Mouse (Mus musculus): Measurements from ENCODE around the gene Nova1. TPM values are rescaled to one million over a fixed set of nuclear protein-coding genes. Genes with fewer than 3 reads are reported as not detected.

The Nova1 gene
- 0.96 and 0.97 TPM in 2 replicates for polyA plus RNA-seq (2012; rRNA removed)

DNA sequence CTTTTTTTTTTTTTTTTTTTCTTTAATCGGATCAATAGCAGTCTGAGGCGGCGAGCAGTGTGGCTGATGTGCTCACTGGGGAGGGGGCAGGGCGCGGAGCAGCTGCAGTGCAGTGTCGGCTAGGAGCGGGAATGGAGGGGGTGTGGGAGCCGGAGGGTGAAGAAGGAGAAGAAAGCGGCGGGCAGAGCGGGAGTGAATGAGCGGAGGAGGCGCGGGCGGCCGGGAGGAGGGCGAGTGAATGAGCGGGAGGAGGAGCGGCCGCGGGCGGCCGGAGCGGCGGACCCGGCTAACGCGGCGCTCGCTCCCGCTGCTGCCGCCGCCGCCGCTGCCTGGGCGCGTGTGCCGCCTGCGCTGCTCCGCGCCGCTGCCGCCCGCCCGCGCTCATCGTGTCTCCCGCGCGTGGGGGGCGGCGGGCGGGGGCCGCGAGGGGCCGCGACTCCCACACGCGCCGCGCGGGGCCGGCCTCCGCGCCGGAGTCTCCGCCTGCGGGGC, at the start of gene Nova1:
Gene Nova1, minus strand, starts transcription at position 74 of the 492 bp plus-strand sequence.
- peak; percentile 25 for DNase-seq (ENCODE audit: low spot score)

DNA sequence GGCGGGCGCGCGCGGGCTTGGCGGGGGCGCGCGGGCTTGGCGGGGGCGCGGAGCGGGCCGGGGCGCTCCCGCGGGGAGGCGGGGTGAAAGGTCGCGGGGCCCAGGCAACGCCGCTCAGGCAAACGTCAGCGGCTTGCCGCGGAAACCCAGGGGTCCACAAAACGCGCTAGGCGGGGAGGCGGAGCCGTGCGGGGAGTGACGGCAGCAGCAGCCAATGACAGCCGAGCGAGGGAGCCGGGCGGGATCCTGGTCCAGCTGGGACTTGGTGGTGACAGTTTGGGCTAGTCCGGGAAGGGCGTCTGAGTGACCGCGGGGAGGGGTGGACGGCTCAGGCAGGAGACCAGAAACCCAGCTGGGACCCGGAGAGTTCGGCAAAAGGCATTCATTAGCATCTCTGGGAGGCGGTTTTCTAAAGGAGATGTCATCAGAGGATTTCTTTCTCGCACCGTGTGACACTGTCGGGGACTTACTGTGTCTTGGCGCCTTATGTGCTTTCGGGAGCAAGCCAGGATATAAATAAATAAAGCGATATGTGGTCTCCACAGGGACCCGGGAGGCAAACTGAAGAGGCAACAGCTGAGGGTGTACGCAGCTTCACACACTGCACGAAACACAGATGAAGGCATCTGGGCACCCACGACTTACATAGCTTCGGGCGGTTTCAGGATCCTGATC, 756 bp upstream of the Nova1 start:
- DNase-seq (ENCODE audit: low spot score): peak; percentile 83

DNA sequence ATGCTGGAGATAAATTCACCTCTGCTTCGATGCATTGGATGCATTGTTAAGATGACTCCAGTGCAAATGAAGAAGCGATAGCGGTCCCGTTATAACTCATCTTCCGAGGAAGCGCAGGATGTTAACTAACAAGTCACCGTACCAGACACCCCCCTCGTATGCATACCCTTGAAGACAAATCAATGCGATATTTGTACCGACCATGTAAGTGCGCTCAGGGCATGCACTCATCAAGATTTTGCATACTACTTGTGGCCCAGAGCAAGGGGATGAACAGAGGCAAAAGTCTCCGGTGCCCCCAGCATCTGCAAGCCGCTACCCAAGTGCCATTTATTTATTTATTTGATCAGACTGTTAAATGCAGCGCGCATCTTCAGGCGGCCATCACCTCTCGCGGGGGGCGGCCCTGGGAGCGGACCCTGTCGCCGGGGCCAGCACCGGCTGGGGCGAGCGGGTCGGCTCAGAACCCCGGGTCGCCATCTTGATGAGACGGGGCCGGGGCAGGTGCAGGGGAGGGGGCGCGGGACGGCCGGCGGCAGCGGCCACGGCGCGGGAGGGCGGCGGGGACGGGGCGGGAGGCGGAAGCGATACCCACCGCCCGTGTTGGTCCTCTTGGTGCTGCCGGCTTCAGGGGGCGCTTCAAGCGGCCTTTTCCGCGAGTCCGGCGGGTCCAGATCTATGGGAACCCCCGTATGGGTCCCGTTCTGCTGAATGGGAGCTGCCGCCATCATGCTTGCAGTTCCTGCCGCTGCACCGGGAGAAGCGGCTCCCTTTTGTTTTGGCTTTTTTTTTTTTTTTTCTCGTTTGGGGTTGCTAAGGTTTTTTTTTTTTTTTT, 491 bp downstream of the Nova1 start:
- peak; percentile 22 for DNase-seq (ENCODE audit: low spot score)

DNA sequence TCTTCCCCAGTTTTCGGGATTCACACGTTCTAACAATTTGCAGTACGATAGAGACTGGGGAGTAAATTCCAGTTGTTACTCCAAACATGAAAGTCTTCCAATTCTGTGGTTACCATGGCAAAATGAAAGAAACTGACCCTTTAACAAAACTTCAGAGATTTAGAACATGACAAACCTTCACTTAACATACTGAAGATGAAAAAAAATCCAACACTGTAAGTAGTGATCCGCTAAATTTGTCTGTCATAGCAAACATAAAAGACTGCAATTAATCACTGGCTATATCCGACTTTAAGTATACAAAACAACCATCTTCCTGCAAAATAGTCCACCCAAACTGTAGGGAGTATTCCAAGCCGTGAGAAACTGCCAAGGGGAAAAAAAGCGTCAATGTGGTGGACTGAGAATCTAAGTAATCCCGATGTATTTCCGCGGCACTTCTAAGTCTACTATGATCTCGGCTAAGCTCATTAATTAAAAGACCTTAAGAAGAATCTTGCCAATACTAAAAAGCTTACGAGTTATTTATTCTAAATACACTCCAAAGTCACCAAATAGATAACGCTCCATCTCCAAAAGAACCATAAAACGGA, 1.4 kb downstream of the Nova1 start:
- DNase-seq (ENCODE audit: low spot score): no peak

DNA sequence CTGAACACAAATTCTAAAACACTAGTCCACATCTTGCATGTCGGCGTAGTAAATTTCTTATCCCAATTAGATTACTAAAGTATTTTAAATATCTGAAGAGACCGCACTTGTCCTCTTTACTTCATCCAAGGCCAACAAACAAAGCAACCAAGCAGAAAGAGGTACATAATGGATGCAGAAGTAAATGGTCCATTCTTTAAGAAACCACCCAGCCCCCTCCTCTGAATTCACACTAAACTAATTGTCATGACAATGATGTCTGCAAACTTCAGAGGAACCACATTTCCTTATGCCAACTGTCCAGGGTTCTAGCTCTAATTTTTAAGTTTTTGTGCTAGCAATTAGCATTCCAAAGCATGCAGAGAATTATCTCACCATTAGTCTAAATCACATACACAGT, 2.4 kb downstream of the Nova1 start:
- DNase-seq (ENCODE audit: low spot score): no peak

DNA sequence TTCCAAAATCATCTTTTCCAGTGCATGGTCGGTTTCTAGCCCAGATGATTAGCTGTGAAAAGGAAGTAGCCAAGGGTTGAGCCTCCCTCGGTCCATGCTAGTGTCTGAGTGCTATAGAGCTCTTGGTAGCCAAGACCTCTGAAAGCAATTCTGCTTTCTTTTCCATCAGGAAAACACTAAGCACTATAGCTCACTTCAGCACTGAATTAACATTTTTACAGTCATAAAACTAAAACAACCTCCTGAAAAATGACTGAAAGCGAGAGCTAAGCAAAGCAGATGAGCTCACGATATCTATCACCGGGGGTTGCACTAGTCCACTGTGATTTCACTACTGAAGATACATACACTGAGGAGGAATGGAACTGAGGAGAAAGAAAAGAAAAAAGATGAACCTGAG, 3.0 kb downstream of the Nova1 start:
- DNase-seq (ENCODE audit: low spot score): no peak

DNA sequence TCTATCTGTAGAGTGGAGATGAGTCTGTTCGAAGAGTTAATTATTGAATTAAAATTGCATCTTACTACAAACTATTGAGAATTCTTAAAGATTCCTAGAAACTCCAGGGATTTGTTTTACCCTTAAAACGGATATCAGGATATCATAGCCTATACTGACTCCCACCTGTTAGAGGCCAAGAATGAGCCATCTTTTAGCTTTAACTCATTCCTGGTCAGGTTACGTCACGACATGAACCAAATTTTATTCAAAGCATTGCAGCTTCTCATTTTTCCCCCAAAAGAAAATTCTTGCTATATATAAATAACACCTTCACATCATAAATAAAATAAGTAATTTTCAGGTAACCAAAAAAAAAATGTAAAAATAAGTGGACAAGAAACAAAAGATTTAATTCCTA, 3.9 kb downstream of the Nova1 start:
- DNase-seq (ENCODE audit: low spot score): no peak

DNA sequence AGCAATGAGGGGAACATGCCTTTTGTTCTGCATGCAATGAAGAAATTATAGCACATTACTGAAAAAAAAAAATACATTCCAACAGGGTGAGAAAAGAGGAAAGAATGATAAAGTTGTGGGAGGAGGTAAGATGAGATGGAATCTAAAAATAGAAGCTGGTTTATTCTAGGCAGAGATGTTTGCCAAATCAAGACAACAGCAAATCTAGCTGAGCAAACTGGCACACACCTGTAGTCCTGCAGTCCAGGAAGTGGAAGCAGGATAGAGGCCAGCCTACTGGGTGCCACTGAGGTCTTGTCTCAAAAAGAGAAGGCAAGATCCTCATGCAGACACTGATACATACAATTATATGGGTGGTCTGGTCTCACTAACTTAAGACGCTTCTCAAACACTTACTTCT, 17.4 kb downstream of the Nova1 start:
- DNase-seq (ENCODE audit: low spot score): no peak

DNA sequence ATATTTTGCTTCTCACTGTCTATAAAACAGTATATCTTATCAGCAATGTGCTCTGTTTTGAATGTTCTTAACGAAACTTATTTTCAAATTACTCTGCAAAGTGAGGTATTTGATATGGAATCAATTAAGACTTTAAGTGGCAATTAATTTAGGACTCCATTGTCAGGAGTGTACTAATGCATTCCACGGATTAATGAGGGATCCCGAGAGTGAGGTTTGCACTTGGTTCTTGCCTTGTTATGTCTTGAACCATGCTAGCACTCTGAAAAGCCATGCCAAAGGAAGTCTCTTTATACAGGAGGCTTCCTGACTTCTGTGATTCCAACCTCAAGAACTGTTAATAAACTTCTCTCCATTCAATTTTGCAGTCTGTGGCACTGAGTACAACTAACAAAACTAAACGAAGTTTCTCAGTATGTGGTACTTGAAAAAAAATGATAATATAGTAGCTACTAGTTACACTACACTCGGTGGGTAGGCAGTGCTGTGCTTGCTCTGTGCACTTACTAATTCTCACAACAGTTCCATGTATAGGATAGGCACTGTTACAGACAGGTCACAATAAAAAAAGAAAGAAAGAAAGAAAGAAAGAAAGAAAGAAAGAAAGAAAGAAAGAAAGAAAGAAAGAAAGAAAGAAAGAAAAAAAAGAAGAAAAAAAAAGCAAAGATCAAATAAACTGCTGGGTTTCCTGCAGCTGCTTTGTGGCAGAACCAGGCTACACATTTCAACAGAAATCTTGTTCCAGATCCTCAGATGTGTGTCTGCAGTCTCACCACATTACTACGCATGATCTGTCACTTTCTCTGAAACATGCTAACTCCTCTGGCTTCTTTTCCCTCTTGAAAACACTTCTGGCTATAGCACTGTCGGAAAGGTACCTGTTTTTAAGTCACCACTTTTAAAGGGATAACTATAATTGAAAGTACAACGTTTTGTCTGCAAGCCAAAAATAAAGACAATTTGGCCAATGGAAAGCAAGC, 36.1 kb downstream of the Nova1 start:
- no peak for DNase-seq (ENCODE audit: low spot score)

DNA sequence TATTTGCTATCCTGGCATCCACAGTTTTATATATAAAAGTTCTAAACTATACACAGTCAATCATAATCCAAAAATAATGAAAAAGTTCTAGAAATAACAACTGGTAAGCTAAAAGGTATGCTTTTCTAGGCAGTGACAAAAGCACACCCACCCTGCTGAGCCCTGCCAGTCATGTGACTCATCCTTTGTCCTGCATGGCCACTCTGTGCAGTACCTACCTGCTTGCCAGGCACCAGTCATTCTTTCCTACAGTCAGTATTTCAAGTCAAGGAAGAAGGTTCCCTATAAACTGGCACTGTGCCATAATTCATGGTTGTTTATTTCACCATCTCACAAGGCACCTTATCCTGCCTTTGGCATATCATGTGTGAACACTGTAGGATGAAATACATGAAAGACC, 37.2 kb downstream of the Nova1 start:
- no peak for DNase-seq (ENCODE audit: low spot score)

DNA sequence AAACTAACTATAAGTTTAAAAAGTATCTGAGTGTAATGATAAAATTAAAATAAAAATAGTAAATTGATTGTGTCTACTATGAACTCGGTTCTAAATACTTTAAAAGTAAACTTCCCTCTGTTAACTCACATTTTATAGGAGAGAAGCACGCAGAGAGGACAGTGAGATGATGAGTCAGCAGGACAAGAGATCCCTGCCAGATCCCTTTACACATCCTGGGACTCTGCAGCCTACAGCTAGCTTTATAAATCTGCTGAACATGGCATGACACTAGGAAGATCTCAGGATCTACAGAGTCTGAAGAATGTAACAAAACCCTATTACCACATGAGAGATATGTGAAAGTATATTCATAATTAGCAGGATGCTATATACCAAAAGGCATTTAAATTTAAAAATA, 37.7 kb downstream of the Nova1 start:
- no peak for DNase-seq (ENCODE audit: low spot score)

DNA sequence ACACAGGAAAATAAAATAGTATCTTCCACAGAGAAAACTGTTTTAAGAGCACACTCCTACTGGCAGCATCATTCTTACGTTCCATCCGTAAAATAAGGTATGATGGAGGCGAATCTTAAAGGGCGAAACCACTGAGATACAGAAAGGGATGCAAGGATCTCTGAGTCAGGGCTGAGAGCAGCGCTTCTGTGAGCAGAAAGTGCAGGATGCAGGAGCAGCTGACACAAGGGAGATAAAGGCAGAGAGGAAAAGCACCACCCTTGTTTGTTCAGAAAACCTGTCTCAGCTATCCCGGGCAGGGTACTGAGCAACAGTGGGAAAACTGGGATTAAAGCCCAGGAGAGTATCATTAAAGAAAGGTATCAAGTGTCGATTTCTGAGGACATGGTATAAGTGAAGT, 59.3 kb downstream of the Nova1 start:
- DNase-seq (ENCODE audit: low spot score): no peak

DNA sequence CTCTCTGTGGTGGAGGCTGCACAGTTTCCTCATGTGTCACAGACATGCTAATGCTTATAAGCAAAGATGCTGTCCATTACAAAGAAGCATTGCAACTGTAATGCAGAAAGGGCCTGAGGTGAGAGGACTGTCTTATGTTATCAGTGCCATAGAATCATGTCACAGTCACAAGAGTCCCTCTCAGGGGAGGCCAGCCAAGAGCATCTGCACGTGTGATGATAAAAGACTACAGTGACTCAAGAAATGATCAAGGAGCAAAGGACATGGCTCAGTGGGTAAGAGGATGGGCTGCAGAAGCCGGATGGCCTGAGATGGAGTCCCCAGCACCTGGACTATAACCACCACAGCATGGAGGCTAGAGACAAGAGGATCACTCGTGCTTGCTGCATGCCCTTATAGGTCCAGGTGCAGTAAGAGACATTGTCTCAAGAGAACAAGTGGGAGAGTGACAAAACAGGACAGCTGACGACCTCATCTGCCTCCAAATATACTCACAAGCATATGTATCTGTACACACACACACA, 64.3 kb downstream of the Nova1 start:
- no peak for DNase-seq (ENCODE audit: low spot score)

DNA sequence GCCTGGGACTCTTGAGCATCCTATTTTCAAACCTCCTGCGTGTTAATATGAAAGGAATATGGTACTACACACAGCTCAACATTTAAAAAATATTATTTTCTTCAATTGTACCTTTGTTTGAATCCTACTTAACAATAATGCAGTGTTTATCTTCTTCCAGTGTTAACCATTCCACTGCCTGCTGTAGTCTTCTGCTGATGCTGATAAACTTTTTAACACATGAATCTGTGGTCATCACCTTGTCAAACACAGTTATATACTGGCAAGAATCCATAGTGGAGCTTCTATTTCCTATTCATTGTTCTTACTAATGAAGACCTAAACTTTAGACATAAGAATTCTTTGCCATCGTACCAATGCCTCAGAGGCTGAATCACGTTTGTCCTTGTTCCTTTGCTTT, 65.6 kb downstream of the Nova1 start:
- no peak for DNase-seq (ENCODE audit: low spot score)

DNA sequence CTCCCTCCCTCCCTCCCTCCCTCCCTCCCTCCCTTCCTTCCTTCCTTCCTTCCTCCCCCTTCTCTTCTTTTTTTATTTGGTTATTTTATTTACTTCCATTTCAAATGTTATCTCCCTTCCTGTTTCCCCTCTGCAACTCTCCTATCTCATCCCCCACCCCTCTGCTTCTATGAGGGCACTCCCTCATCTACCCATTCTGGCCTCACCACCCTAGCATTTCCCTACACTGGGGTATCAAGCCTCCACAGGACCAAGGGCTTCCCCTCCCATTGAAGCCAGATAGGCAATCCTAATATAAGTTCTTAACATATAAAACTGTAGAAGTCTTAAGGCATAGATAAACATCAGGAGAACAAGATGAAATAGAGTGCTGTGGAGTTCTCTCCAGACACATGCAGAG, 85.5 kb downstream of the Nova1 start:
- no peak for DNase-seq (ENCODE audit: low spot score)

DNA sequence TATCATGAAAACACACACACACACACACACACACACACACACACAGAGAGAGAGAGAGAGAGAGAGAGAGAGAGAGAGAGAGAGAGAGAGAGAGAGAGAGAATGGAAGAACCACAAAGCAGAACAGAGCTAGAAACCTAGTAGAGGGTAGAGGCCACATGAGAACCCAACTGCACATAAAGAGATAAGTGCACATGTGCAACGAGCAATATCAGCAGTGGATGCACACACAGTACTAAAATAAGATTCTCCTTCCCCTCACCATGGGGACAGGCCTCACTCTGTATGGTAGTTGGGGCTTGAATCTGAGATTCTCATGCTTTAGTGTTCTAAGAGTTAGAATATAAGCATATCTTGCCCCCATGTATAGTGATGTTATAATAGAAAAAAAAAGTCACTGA, 86.8 kb downstream of the Nova1 start:
- DNase-seq (ENCODE audit: low spot score): no peak

DNA sequence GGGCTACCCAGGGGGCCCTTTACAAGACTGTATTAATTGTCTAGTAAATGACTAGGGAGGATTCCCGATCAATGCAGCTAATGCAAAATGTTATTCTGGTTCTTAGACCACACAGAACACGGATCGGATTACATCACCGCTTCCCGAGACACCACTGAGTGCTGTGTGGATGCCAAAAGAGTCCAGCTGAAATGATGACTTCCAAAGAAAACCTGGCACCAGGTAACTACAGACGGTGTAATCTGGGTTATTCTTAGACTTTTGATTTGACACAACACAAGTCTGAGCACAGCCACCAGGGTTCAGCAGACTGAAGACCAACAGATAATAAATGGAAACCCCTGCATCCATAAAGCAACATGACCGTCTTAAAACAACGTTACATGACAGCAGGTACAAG, 96.8 kb downstream of the Nova1 start:
- DNase-seq (ENCODE audit: low spot score): no peak

DNA sequence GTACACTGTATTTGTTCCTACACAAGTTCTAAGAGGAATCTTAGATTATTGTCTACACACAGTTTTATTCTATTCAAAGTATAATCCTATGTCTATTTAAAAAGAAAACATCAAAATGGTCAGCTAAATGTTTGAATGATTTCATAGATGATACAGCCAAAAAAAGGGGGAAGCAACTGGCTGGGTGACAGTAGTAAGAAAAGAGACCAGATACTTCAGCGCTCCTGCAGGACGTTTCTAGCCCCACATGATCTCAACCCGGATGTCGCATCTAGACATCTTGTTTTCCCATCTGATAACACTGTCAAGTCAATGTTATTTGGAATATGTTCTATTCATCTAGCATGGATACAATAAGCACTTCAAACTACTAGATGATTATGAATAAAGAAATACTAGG, 99.7 kb downstream of the Nova1 start:
- DNase-seq (ENCODE audit: low spot score): no peak

DNA sequence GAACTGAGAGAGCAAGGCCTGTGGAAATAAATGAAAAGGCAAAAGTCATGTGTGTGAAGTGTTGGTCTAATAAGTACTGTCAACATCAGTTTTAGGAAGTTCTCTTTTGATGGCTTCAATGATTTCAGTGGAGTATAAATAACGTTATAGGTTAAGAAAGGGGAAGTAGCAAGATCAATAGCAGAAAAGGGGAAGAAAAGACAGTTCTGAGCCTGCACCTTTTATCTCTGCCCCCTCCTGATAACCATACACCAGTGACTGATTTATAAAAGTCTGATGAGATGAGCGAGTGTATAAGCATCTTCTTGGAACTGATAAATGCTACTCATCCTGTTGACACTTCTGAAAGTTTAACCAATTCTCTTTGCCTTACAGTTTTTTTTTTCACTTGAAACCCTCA, 108.6 kb downstream of the Nova1 start:
- DNase-seq (ENCODE audit: low spot score): no peak

DNA sequence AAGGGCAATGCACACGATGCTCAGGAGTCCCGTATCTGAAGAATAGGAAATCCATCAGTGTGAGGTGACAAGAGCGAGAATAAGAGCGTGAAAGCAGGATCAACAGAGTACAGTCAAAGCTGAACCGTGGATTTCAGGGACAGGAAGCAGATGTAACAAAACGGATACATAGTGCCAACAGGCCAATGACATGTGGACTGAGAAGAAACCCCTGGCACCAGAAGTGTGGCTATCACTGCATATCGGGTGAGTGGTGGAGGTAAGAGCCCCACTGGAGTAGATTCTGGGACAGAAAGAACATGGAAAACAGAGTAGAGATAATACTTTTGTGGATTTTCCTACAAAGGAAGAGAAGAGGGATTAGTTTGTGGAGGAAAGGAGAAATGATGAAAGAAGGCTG, 109.3 kb downstream of the Nova1 start:
- DNase-seq (ENCODE audit: low spot score): no peak

DNA sequence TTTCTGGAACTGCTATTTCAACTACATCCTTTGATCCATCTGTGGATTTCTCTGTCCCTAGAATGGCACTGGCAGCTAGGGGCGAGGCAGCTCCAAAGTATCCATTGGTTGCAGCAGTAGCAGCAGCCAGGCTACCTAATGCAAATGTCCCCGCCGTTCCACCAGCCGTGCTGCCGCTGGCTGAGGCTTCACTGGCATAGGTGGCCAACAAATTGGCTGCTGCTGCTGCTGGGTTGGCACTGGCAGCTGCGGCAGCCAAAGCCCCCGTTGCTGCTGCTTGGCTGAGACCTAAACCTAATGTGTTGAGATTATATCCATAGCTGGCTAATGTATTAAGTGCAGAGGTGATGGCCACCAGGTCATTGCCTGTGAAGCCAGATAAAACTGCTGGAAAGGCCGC, 118.5 kb downstream of the Nova1 start:
- DNase-seq (ENCODE audit: low spot score): no peak

Measured in urinary bladder, adult 2 months (tissue).